Mouse (Mus musculus) heart, postnatal 14 days (tissue): ENCODE results near the gene Zfp53. TPM values are rescaled to one million over a fixed set of nuclear protein-coding genes. Genes with fewer than 3 reads are reported as not detected.
"Not testable (repeated sequence)": the region's sequence is repeated elsewhere in the genome, so short reads cannot be mapped to it uniquely, and the experiment has no call there.

Experiments
- DNase-seq, 2 experiments: peaks; one replicate each; pipeline ENCODE4 v3.0.0; 2021 to 2022
- intact Hi-C: fragments of 180-260 bp; cut with DNase I; formaldehyde crosslinking; loops from one replicate; pipeline ENCODE4 v1.15.1; 2025
- long read RNA-seq, 2 experiments: library from polyadenylated mRNA; stranded (forward); transcript quantifications; one replicate each; pipeline ENCODE4 v2.0.0; 2021
- total RNA-seq, 2 experiments: library from RNA; stranded (reverse); gene quantifications; 2 replicates each; pipeline ENCODE4 v1.2.3; 2021

Zfp53 gene
- total RNA-seq, result 1 to 10 TPM; 2.4 to 2.9 TPM
- long read RNA-seq, experiment 1, partial matches to known transcripts, result 0 of 5 reads
- long read RNA-seq, experiment 1, other reads (novel, unspliced or antisense), result 4 of 5 reads
- long read RNA-seq, experiment 2, partial matches to known transcripts, result 0 of 4 reads
- long read RNA-seq, experiment 2, other reads (novel, unspliced or antisense), result 4 of 4 reads

GRCm38 (mm10) chr17:21488760-21489499 lies at the start of gene Zfp53:
Zfp53 (plus strand) TSS chr17:21488998.
- intact Hi-C loops, result loop anchor here (2.0 kb wide), 1 partner anchor 38 kb away; the partner anchor contains the start of gene Zfp51
- peak; percentile 81 to 88 for DNase-seq

DNA sequence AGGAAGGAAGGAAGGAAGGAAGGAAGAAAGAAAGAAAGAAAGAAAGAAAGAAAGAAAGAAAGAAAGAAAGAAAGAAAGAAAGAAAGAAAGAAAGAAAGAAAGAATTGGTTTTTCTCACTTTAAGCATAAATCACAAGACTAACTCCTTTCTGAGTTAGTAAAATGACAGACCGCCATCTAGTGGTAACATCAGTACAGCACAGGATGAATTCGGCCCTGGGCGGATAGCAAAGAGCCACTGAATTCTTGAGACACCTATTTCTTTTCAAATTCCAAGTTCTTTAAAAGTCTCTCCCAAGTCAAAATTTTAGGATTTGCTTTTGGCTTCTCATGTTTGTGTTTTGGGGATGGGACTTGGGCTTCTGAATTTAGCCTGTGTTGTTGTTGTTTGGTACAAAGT lies 39.1 kb upstream of the Zfp53 start:
- DNase-seq, result peak; percentile 57 to 76
- intact Hi-C loops, result loop anchor here (2.0 to 5.0 kb wide), 3 partner anchors 39 to 238 kb away; partner anchors contain the start of gene Zfp53

GRCm38 (mm10) chr17:21450138-21450704 lies 38.6 kb upstream of the Zfp53 start, which contains the start of gene Zfp51:
Zfp51 (plus strand) TSS chr17:21450374.
- intact Hi-C loops, result loop anchor here (2.0 to 5.0 kb wide), 3 partner anchors 39 to 237 kb away; partner anchors contain the start of gene Zfp53
- peak; percentile 90 to 95 for DNase-seq

DNA sequence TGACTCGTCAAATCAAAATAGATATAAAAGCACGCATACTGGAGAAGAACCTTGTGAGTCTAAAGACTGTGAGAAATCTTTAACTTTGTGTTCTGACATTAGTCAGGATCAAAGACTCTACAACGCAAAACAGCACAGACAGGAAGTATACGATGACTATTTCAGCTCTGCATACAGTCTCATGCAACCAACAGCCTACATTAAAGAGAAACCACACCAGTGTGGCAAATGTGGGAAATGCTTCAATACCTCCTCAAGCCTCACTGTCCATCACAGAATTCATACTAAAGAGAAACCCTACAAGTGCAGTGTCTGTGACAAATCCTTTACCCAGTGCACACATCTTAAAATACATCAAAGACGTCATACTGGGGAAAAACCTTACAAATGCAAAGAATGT lies 25.2 kb upstream of the Zfp53 start:
- intact Hi-C loops, result no loop called here
- no peak for DNase-seq

GRCm38 (mm10) chr17:21472032-21472652 lies 16.7 kb upstream of the Zfp53 start:
- intact Hi-C loops, result no loop called here
- no peak for DNase-seq

DNA sequence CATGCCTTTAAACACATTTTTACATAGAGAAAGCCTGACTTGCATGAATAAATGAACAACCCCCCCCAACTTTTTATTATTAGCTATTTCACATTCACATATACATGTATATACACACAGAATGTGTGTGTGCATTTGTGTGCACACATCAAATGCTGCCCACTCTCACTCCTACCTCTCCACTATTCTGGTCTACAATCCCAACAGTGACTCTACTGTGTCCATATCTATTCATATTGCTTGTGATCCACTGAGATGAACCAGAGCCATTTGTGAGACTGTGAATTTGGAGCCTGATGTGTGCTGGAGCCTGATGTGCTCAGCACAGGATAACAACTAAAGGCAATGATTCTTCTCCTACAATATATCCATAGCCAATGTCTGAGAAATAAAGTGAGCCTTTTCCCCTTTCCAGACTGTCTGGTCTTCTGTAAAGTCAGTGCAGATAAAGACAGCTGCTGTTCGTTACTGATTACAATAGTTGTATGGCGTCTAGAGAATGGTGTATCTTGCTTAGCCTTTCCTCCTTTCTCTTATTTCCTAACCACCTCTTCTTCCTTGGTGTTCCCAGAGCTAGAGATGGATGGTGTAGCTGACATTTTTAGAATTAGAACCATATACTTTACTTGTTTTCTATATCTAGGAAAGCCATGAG lies 16.0 kb upstream of the Zfp53 start:
- intact Hi-C loops, result no loop called here

GRCm38 (mm10) chr17:21473362-21474190 lies 15.2 kb upstream of the Zfp53 start:
- intact Hi-C loops, result no loop called here
- no peak for DNase-seq

More for the DNA sequence above, 16.0 kb upstream of the Zfp53 start:
- DNase-seq, result no peak

- intact Hi-C loops, result not testable (repeated sequence)
- DNase-seq, result peak in 1 of 2 experiments; percentile 11
These were observed 14.1 kb upstream of the Zfp53 start for GRCm38 (mm10) chr17:21474729-21475128.

DNA sequence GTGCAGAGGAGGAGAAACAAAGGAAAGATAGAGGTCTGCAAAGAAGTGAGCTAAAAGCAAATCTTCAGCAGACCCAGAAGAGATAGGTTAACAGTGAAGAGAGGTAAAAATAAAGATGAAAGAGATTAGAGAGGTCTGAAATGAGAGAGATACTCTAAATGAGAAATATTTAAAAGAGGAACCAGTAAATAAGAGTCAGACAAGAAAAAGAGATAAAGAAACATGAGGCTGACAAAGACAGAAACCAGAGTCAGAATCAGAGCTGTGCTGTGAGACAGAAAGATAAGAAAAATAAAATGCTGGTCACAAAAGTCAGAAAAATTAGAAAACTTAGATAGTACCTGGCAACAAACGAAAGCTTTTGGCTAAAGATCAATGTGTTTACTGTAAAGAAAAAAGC lies 13.5 kb upstream of the Zfp53 start:
- DNase-seq, intact Hi-C loops: not testable (repeated sequence)

- DNase-seq, intact Hi-C loops: not testable (repeated sequence)
These were observed 12.4 kb upstream of the Zfp53 start for GRCm38 (mm10) chr17:21476351-21476750.

- DNase-seq, intact Hi-C loops: not testable (repeated sequence)
These were observed 10.6 kb upstream of the Zfp53 start for GRCm38 (mm10) chr17:21478103-21478777.

DNA sequence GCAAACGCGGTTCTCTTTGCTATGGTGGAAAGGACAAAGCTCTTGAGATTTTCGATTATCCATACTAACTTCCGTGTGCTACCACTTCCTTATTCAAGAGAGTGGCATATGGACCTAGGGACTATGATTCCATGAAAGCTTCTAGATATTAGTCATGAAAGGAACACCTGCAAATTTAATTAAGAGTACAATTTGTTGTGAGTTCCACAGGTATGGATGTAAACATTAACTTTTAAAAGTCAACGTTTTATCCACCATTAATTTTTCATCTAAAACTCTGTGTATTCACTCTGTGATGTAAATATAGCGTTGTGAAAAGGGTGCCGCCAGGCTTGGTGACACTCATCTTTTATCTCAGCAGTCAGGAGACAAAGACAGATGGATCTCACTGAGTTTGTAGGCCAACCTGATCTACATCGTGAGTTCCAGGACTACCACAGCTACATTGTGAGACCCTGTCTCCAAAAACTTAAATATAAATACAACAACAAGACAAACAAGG lies 753 bp downstream of the Zfp53 start:
- intact Hi-C loops, result loop anchor here (2.0 kb wide), 1 partner anchor 39 kb away; the partner anchor contains the start of gene Zfp51
- DNase-seq, result no peak

GRCm38 (mm10) chr17:21501365-21501764 lies 12.6 kb downstream of the Zfp53 start:
- intact Hi-C loops, result no loop called here
- DNase-seq, result no peak

- intact Hi-C loops, result no loop called here
- DNase-seq, result no peak
These were observed 15.7 kb downstream of the Zfp53 start for GRCm38 (mm10) chr17:21504524-21504923.

DNA sequence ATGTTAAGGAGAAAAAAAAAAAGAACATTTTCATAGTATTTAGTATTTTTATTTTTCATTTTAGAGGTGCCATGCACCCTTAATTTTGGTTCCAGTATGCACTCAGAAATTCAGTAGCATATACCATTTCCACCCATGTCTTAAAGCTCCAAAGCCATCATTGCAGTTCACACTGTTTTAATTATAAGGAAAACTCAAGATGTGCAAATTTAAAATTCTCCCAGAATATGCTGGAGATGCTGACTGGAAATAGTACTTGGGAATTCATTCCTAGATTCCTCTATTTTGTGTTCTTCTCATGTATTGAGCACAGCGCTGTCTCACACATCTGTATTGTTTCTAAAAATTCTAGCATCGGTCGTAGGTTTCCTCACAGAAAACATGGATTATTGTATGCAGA lies 17.5 kb downstream of the Zfp53 start:
- DNase-seq, result no peak
- intact Hi-C loops, result no loop called here

DNA sequence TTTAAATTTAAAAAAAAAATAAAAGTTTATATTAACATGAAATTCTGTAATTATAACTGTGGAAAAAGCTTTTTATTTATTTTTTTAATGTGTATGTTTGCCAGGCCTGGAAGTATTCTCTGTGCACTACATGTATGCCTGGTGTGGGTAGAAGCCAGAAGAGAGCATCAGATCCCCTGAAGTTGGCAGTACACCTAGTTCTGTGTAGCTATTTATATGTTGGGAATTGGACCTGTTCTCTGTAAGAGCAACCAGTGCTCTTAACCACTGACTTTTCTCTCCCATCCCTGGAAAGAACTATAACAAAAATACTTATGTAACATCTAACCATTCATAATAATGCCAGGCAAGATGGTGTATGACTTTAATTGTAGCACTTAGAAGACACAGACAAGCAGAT lies 21.0 kb downstream of the Zfp53 start:
- DNase-seq, result no peak
- intact Hi-C loops, result loop anchor here (5.0 kb wide), 1 partner anchor 57 kb away; the partner anchor contains the start of gene Zfp51

- peak; percentile 53 to 70 for DNase-seq
- intact Hi-C loops, result loop anchor here (2.0 to 5.0 kb wide), 4 partner anchors 19 to 283 kb away; partner anchors contain the start of genes Zfp52 and Zfp54
These were observed 26.8 kb downstream of the Zfp53 start for GRCm38 (mm10) chr17:21515403-21516105.
